Mouse (Mus musculus): ENCODE measurements around the gene Dmd.

The Dmd gene

GRCm38 (mm10) chrX:84364981-84365380, 1416.3 kb downstream of the Dmd start:
- no peak for DNase-seq (ENCODE audit: low spot score in 2 of 2)

- peak in 1 of 2 experiments; percentile 27 for DNase-seq (ENCODE audit: low spot score in 2 of 2)
Observed at GRCm38 (mm10) chrX:84435608-84436007, 1486.9 kb downstream of the Dmd start.

GRCm38 (mm10) chrX:84436556-84436955, 1487.9 kb downstream of the Dmd start:
- DNase-seq (ENCODE audit: low spot score in 2 of 2), result no peak

GRCm38 (mm10) chrX:84442996-84443395, 1494.3 kb downstream of the Dmd start:
- no peak for DNase-seq (ENCODE audit: low spot score in 2 of 2)

- no peak for DNase-seq (ENCODE audit: low spot score in 2 of 2)
Observed at GRCm38 (mm10) chrX:84443985-84444384, 1495.3 kb downstream of the Dmd start.

- no peak for DNase-seq (ENCODE audit: low spot score in 2 of 2)
Observed at GRCm38 (mm10) chrX:84444638-84445037, 1496.0 kb downstream of the Dmd start.

- peak; percentile 17 to 22 for DNase-seq (ENCODE audit: low spot score in 2 of 2)
Observed at GRCm38 (mm10) chrX:84454473-84454872, 1505.8 kb downstream of the Dmd start.

GRCm38 (mm10) chrX:84514650-84515366, 1566.1 kb downstream of the Dmd start:
- DNase-seq (ENCODE audit: low spot score in 2 of 2), result peak; percentile 16

- no peak for DNase-seq (ENCODE audit: low spot score in 2 of 2)
Observed at GRCm38 (mm10) chrX:84551995-84552394, 1603.3 kb downstream of the Dmd start.

GRCm38 (mm10) chrX:84553441-84553840, 1604.8 kb downstream of the Dmd start:
- no peak for DNase-seq (ENCODE audit: low spot score in 2 of 2)

GRCm38 (mm10) chrX:84598476-84598875, 1649.8 kb downstream of the Dmd start:
- no peak for DNase-seq (ENCODE audit: low spot score in 2 of 2)

GRCm38 (mm10) chrX:84640446-84640845, 1691.8 kb downstream of the Dmd start:
- no peak for DNase-seq (ENCODE audit: low spot score in 2 of 2)

GRCm38 (mm10) chrX:84747683-84748082, 1799.0 kb downstream of the Dmd start:
- no peak for DNase-seq (ENCODE audit: low spot score in 2 of 2)

- peak; percentile 49 to 60 for DNase-seq (ENCODE audit: low spot score in 2 of 2)
Observed at GRCm38 (mm10) chrX:84860012-84860647, 1911.5 kb downstream of the Dmd start.

GRCm38 (mm10) chrX:84873090-84873489, 1924.4 kb downstream of the Dmd start:
- DNase-seq (ENCODE audit: low spot score in 2 of 2), result no peak

- DNase-seq (ENCODE audit: low spot score in 2 of 2), result no peak
Observed at GRCm38 (mm10) chrX:84878125-84878524, 1929.5 kb downstream of the Dmd start.

- DNase-seq (ENCODE audit: low spot score in 2 of 2), result peak; percentile 58 to 71
Observed at GRCm38 (mm10) chrX:84932715-84933473, 1984.2 kb downstream of the Dmd start.

- DNase-seq (ENCODE audit: low spot score in 2 of 2), result no peak
Observed at GRCm38 (mm10) chrX:84960557-84960956, 2011.9 kb downstream of the Dmd start.

GRCm38 (mm10) chrX:84960972-84961371, 2012.3 kb downstream of the Dmd start:
- no peak for DNase-seq (ENCODE audit: low spot score in 2 of 2)

GRCm38 (mm10) chrX:85008304-85008703, 2059.6 kb downstream of the Dmd start:
- DNase-seq (ENCODE audit: low spot score in 2 of 2), result no peak

GRCm38 (mm10) chrX:85041466-85042058, 2092.9 kb downstream of the Dmd start:
- DNase-seq (ENCODE audit: low spot score in 2 of 2), result no peak

- no peak for DNase-seq (ENCODE audit: low spot score in 2 of 2)
Observed at GRCm38 (mm10) chrX:85046631-85047030, 2098.0 kb downstream of the Dmd start.
